In genomic region chr2:27086483-27087010, GRCm38 (mm10) we compare ENCODE assay signal across 1 mouse cellular context.
TF ChIP-seq lines count a peak whose summit lies in the region.

No protein-coding gene starts in this region.

TF ChIP-seq in MEL, 35 proteins besides CTCF, POLR2A, EP300 and RAD21:
- TF ChIP-seq POLR2AphosphoS5 (IDR thresholded peaks at IDR 0.05; ENCODE audit: borderline replicate concordance, low read depth, low read length) (no peak), USF1 (IDR thresholded peaks at IDR 0.05; ENCODE audit: low read depth, low read length) (no peak), TBP (IDR thresholded peaks at IDR 0.05; ENCODE audit: low read depth, low read length) (no peak), UBTF (IDR thresholded peaks at IDR 0.05; ENCODE audit: borderline replicate concordance, insufficient read depth, low read depth, low read length) (no peak), CHD1 (IDR thresholded peaks at IDR 0.05; ENCODE audit: low read depth, low read length) (no peak), USF2 (IDR thresholded peaks at IDR 0.05; ENCODE audit: borderline replicate concordance in 1 of 2, insufficient read depth in 1 of 2, low read depth in 1 of 2, low read length in 2 of 2) (no peak), ELF1 (IDR thresholded peaks at IDR 0.05; ENCODE audit: low read depth, low read length) (no peak), SIN3A (IDR thresholded peaks at IDR 0.05; ENCODE audit: low read length) (no peak), MAFK (IDR thresholded peaks at IDR 0.05; ENCODE audit: borderline replicate concordance, low read depth, low read length) (no peak), ETS1 (IDR thresholded peaks at IDR 0.05; ENCODE audit: low read depth, low read length) (no peak), TCF12 (IDR thresholded peaks at IDR 0.05; ENCODE audit: low read depth, low read length) (no peak), RCOR1 (IDR thresholded peaks at IDR 0.05; ENCODE audit: low read depth, low read length) (no peak), GABPA (IDR thresholded peaks at IDR 0.05; ENCODE audit: low read depth, low read length) (no peak), ZMIZ1 (IDR thresholded peaks at IDR 0.05; ENCODE audit: low read depth, low read length) (no peak), MAZ (IDR thresholded peaks at IDR 0.05; ENCODE audit: low read depth, low read length) (no peak), CHD2 (IDR thresholded peaks at IDR 0.05; ENCODE audit: low read length) (no peak), NELFE (IDR thresholded peaks at IDR 0.05; ENCODE audit: low read depth, low read length) (no peak)
